Comparison of ENCODE assay signal across 8 mouse cellular contexts in the genomic region with DNA sequence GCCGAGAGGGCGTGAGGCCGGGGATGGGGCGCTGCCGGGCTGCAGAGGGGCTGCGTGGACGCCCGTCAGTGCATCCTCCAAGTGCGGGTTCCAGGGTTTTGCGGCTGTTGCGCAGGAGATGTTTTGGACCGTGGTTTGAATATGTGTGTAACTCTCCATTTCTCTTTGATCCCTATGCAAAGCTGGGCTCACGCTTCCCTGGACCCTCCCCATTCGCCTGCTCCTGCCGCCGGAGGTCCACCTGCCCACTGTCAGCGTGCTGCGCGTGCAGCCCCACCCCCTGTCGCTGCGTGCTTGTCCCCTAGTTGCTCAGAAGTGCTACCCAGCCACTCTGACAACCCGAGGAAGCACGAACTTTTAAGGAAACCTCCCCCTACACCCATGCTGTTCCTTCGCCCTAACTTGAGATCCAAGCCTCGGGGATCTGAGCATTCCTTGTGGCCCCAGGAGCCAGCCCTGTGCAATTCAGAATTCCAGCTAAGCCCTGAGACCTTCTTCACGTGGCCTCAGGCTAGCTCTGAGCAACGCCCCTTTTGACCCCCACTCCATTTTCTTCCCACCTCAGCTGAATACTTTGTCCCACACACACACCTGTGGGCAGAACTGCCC. TPM values are rescaled to one million over a fixed set of nuclear protein-coding genes. Genes with fewer than 3 reads are reported as not detected.
A peak's percentile ranks its signal among the peaks of the same experiment; 100 is the strongest.
DNase-seq lines count a peak whose midpoint lies in the region; ATAC-seq and TF ChIP-seq lines count a peak whose summit lies in the region.

No protein-coding gene starts in this region.

- WGBS in kidney, postnatal 0 days = 6% methylated on average over 27 of the region's 27 CpGs
- WGBS in embryonic facial prominence, embryonic 10.5 days = 2% methylated on average over 27 of the region's 27 CpGs
- 2% methylated on average over 26 of the region's 27 CpGs for WGBS in hindbrain, embryonic 16.5 days
- WGBS in midbrain, embryonic 16.5 days = under 1% methylated on average over 27 of the region's 27 CpGs

- H3K27me3 ChIP-seq in kidney, postnatal 0 days (ENCODE audit: insufficient read depth, low read length) = no peaks in the 10 kb centered on the region
- H3K27me3 ChIP-seq in embryonic facial prominence, embryonic 10.5 days (replicated peaks; ENCODE audit: low read depth, poor library complexity, severe bottlenecking) = peaks cover 64% of the 10 kb centered on the region
- H3K27me3 ChIP-seq in hindbrain, embryonic 16.5 days (replicated peaks; ENCODE audit: control insufficient read depth, insufficient read depth, low read length) = no peaks in the 10 kb centered on the region
- no peaks in the 10 kb centered on the region; the same call in 1 of the 2 replicates for H3K27me3 ChIP-seq in midbrain, embryonic 16.5 days (ENCODE audit: control insufficient read depth, insufficient read depth, low read depth, low read length)

- H3K4me2 ChIP-seq in kidney, postnatal 0 days (ENCODE audit: low read length) = peak overlapping the region; percentile 84
- peak overlapping the region; percentile 93 for H3K4me2 ChIP-seq in hindbrain, embryonic 16.5 days (ENCODE audit: low read length)
- peak overlapping the region; percentile 68 for H3K4me2 ChIP-seq in midbrain, embryonic 16.5 days (ENCODE audit: low read length)

- H3K4me3 ChIP-seq in kidney, postnatal 0 days (replicated peaks; ENCODE audit: low read depth, low read length) = peak overlapping the region; percentile 50
- peak overlapping the region; percentile 81 for H3K4me3 ChIP-seq in embryonic facial prominence, embryonic 10.5 days
- peak overlapping the region; percentile 74 for H3K4me3 ChIP-seq in hindbrain, embryonic 16.5 days (ENCODE audit: low read length)
- H3K4me3 ChIP-seq in midbrain, embryonic 16.5 days (ENCODE audit: low read depth, low read length) = peak overlapping the region; percentile 59

- H3K4me1 ChIP-seq in kidney, postnatal 0 days (replicated peaks; ENCODE audit: insufficient read depth, low read length) = peaks cover 8% of the 10 kb centered on the region
- H3K4me1 ChIP-seq in embryonic facial prominence, embryonic 10.5 days = peaks cover 54% of the 10 kb centered on the region
- peaks cover 13% of the 10 kb centered on the region for H3K4me1 ChIP-seq in hindbrain, embryonic 16.5 days (ENCODE audit: control insufficient read depth, insufficient read depth, low read depth, low read length)
- H3K4me1 ChIP-seq in midbrain, embryonic 16.5 days (ENCODE audit: control insufficient read depth, insufficient read depth, low read length) = peaks cover 7% of the 10 kb centered on the region; the same call in 1 of the 2 replicates

- H3K36me3 ChIP-seq in kidney, postnatal 0 days (ENCODE audit: insufficient read depth, low read length) = no peaks in the 10 kb centered on the region
- no peaks in the 10 kb centered on the region for H3K36me3 ChIP-seq in embryonic facial prominence, embryonic 10.5 days (replicated peaks)
- H3K36me3 ChIP-seq in hindbrain, embryonic 16.5 days (ENCODE audit: control insufficient read depth, insufficient read depth, low read length) = no peaks in the 10 kb centered on the region
- H3K36me3 ChIP-seq in midbrain, embryonic 16.5 days (ENCODE audit: control insufficient read depth, insufficient read depth, low read length) = no peaks in the 10 kb centered on the region

- no peak overlapping the region for H3K27ac ChIP-seq in kidney, postnatal 0 days
- H3K27ac ChIP-seq in embryonic facial prominence, embryonic 10.5 days (replicated peaks) = peak overlapping the region; percentile 36; the same call in 1 of the 2 replicates
- peak overlapping the region; percentile 67 for H3K27ac ChIP-seq in hindbrain, embryonic 16.5 days (ENCODE audit: low read depth, low read length)
- peak overlapping the region; percentile 50 for H3K27ac ChIP-seq in midbrain, embryonic 16.5 days (ENCODE audit: low read length)

- H3K9me3 ChIP-seq in kidney, postnatal 0 days (replicated peaks; ENCODE audit: low read length) = no peaks in the 10 kb centered on the region
- no peaks in the 10 kb centered on the region for H3K9me3 ChIP-seq in embryonic facial prominence, embryonic 10.5 days
- H3K9me3 ChIP-seq in hindbrain, embryonic 16.5 days (ENCODE audit: control insufficient read depth, low read length) = no peaks in the 10 kb centered on the region
- no peaks in the 10 kb centered on the region for H3K9me3 ChIP-seq in midbrain, embryonic 16.5 days (replicated peaks; ENCODE audit: control insufficient read depth, low read length, poor library complexity, severe bottlenecking)

- no peak for ATAC-seq in kidney, postnatal 0 days (replicated peaks; ENCODE audit: low FRiP score, low read depth)
- peak; percentile 16; the same call in 1 of the 2 replicates for ATAC-seq in hindbrain, embryonic 16.5 days
- peak; percentile 52 for ATAC-seq in midbrain, embryonic 16.5 days

- TF ChIP-seq CTCF in kidney, postnatal 0 days (IDR thresholded peaks at IDR 0.05; ENCODE audit: low read depth) = no peak

- peak overlapping the region; percentile 40 for H3K9ac ChIP-seq in kidney, postnatal 0 days (ENCODE audit: low read depth, low read length)
- peak overlapping the region; percentile 82 for H3K9ac ChIP-seq in hindbrain, embryonic 16.5 days (ENCODE audit: low read depth, low read length)
- H3K9ac ChIP-seq in midbrain, embryonic 16.5 days (ENCODE audit: low read depth, low read length) = peak overlapping the region; percentile 80

- no peak for DNase-seq in kidney, postnatal 0 days (ENCODE audit: low spot score)
- DNase-seq in kidney, postnatal 14 days = no peak
- DNase-seq in embryonic facial prominence, embryonic 10.5 days (ENCODE audit: low spot score) = no peak
- no peak for DNase-seq in c-Kit-positive CD71-positive TER-119-positive erythroid progenitor cells, embryonic 14.5 days (ENCODE audit: low spot score)
- DNase-seq in urinary bladder, postnatal 10 days (ENCODE audit: low spot score) = no peak
- no peak for DNase-seq in lung, postnatal 25 days (ENCODE audit: low spot score)

RNA-seq across cellular contexts. Expression of a gene that starts 0.8 kb away (rescaled TPM):
- 4.4 and 5.1 TPM in 2 replicates for polyA plus RNA-seq in kidney, postnatal 0 days (2015; fragmentation: Nextera tagmentation; extraction: Ambion mirVana)
- 2.6 and 3.3 TPM in 2 replicates for polyA plus RNA-seq in embryonic facial prominence, embryonic 10.5 days (2016; fragmentation: Nextera tagmentation; extraction: Ambion mirVana)
- polyA plus RNA-seq in hindbrain, embryonic 16.5 days (2015; fragmentation: Nextera tagmentation; extraction: Ambion mirVana) = 25.7 and 29.5 TPM in 2 replicates
- polyA plus RNA-seq in midbrain, embryonic 16.5 days (2015; fragmentation: Nextera tagmentation; extraction: Ambion mirVana) = 24.6 and 26.5 TPM in 2 replicates

RNA-seq across cellular contexts. Expression of a gene that starts 13.8 kb away (rescaled TPM):
- polyA plus RNA-seq in kidney, postnatal 0 days (2015; fragmentation: Nextera tagmentation; extraction: Ambion mirVana) = 463 and 484 TPM in 2 replicates
- 0.13 TPM in 1 of 2 replicates, not detected in the other for polyA plus RNA-seq in embryonic facial prominence, embryonic 10.5 days (2016; fragmentation: Nextera tagmentation; extraction: Ambion mirVana)
- polyA plus RNA-seq in hindbrain, embryonic 16.5 days (2015; fragmentation: Nextera tagmentation; extraction: Ambion mirVana) = 6.6 and 7.8 TPM in 2 replicates
- 0.35 TPM in 1 of 2 replicates, not detected in the other for polyA plus RNA-seq in midbrain, embryonic 16.5 days (2015; fragmentation: Nextera tagmentation; extraction: Ambion mirVana)

RNA-seq across cellular contexts. Expression of a gene that starts 42.5 kb away (rescaled TPM):
- not detected in 2 replicates for polyA plus RNA-seq in kidney, postnatal 0 days (2015; fragmentation: Nextera tagmentation; extraction: Ambion mirVana)
- not detected in 2 replicates for polyA plus RNA-seq in embryonic facial prominence, embryonic 10.5 days (2016; fragmentation: Nextera tagmentation; extraction: Ambion mirVana)
- polyA plus RNA-seq in hindbrain, embryonic 16.5 days (2015; fragmentation: Nextera tagmentation; extraction: Ambion mirVana) = not detected in 2 replicates
- polyA plus RNA-seq in midbrain, embryonic 16.5 days (2015; fragmentation: Nextera tagmentation; extraction: Ambion mirVana) = not detected in 2 replicates

RNA-seq across cellular contexts. Expression of a gene that starts 54.5 kb away (rescaled TPM):
- 15.4 and 20.6 TPM in 2 replicates for polyA plus RNA-seq in kidney, postnatal 0 days (2015; fragmentation: Nextera tagmentation; extraction: Ambion mirVana)
- polyA plus RNA-seq in embryonic facial prominence, embryonic 10.5 days (2016; fragmentation: Nextera tagmentation; extraction: Ambion mirVana) = not detected in 2 replicates
- not detected in 2 replicates for polyA plus RNA-seq in hindbrain, embryonic 16.5 days (2015; fragmentation: Nextera tagmentation; extraction: Ambion mirVana)
- not detected in 2 replicates for polyA plus RNA-seq in midbrain, embryonic 16.5 days (2015; fragmentation: Nextera tagmentation; extraction: Ambion mirVana)

Comparison
In these comparisons a context has a peak if more than half of its experiments do, and no peak if none do; other contexts are left out.
1. RNA of a gene that starts 13.8 kb away (polyA plus RNA-seq): 463 to 484 TPM in kidney, postnatal 0 days; 6.6 to 7.8 TPM in hindbrain, embryonic 16.5 days, 0.35 TPM in midbrain, embryonic 16.5 days and 0.13 TPM in embryonic facial prominence, embryonic 10.5 days; every median in the first group is over 10 times any median in the second.
2. Peak in every context shown above with its lines, with median percentiles within 50 percentile points of each other: H3K4me2 ChIP-seq, H3K4me3 ChIP-seq and H3K9ac ChIP-seq.